ENCODE assay signal across 13 mouse cellular contexts in genomic region chr19:6971644-6972043, GRCm38 (mm10). TPM values are rescaled to one million over a fixed set of nuclear protein-coding genes. Genes with fewer than 3 reads are reported as not detected.
A peak's percentile ranks its signal among the peaks of the same experiment; 100 is the strongest.
DNase-seq lines count a peak whose midpoint lies in the region; ATAC-seq and TF ChIP-seq lines count a peak whose summit lies in the region.
"Had no signal": no experiment of that assay in that cellular context is flagged by ENCODE, and none has a peak within 500 bp of the region (broad histone marks: within the 10 kb centered on the region; RNA-seq: fewer than 3 reads in every experiment).

No protein-coding gene starts in this region.

- H3K9me3 ChIP-seq in heart, embryonic 11.5 days (replicated peaks; ENCODE audit: control insufficient read depth, low read length), result no peaks in the 10 kb centered on the region
- H3K9me3 ChIP-seq in liver, embryonic 12.5 days (replicated peaks), result no peaks in the 10 kb centered on the region
- H3K9me3 ChIP-seq in ES-E14 (ENCODE audit: control insufficient read depth, insufficient read depth, low read depth, low read length), result no peaks in the 10 kb centered on the region
- H3K9me3 ChIP-seq in liver, embryonic 13.5 days (replicated peaks), result no peaks in the 10 kb centered on the region

- DNase-seq in heart, postnatal 36 days, result no peak
- no peak for DNase-seq in liver
- DNase-seq in ES-E14 (ENCODE audit: low read depth, low spot score), result no peak
- DNase-seq in liver, embryonic 13.5 days, result no peak
- DNase-seq in kidney, adult 18-20 months, result no peak
- DNase-seq in lung, adult 2 months, result no peak
- DNase-seq: heart, adult 18-20 months; kidney, postnatal 4 days; thymus, adult 2 months had no signal

- H3K4me1 ChIP-seq in heart, embryonic 11.5 days (ENCODE audit: control insufficient read depth, insufficient read depth, low read length), result peaks cover 43% of the 10 kb centered on the region
- peaks cover 82% of the 10 kb centered on the region for H3K4me1 ChIP-seq in liver, embryonic 12.5 days
- peaks cover 11 to 37% of the 10 kb centered on the region in 2 experiments; a peak in 3 of 4 replicates for H3K4me1 ChIP-seq in ES-E14 (ENCODE audit: control insufficient read depth in 2 of 2, insufficient read depth in 2 of 2, low read length in 2 of 2, poor library complexity in 1 of 2)
- H3K4me1 ChIP-seq in liver, embryonic 13.5 days (replicated peaks), result peaks cover 87% of the 10 kb centered on the region
- H3K4me1 ChIP-seq in lung, adult 2 months (ENCODE audit: control insufficient read depth, insufficient read depth, low read length), result peaks cover 24% of the 10 kb centered on the region

- ATAC-seq in heart, embryonic 11.5 days (replicated peaks; ENCODE audit: insufficient number of reproducible peaks, low FRiP score, low TSS enrichment), result no peak
- ATAC-seq in liver, embryonic 12.5 days, result no peak
- ATAC-seq in liver, embryonic 13.5 days (ENCODE audit: low read depth), result no peak
- ATAC-seq: activated CD4-positive, CD25-positive, alpha-beta regulatory T cell, adult 4 months; forebrain, embryonic 16.5 days had no signal

- no peak for TF ChIP-seq CTCF in lung, adult 2 months (IDR thresholded peaks at IDR 0.05; ENCODE audit: insufficient read depth, low read length)

- H3K27ac ChIP-seq in heart, embryonic 11.5 days (ENCODE audit: low read depth, low read length), result peak overlapping the region; percentile 42; the same call in 1 of the 2 replicates
- H3K27ac ChIP-seq in liver, embryonic 12.5 days, result 0 out of 2 replicates have a peak overlapping the region, but pooled peaks have one; percentile 46
- H3K27ac ChIP-seq in ES-E14 (ENCODE audit: insufficient read depth, low read depth, low read length, poor library complexity, severe bottlenecking), result peak overlapping the region; percentile 59; the same call in 1 of the 2 replicates
- peak overlapping the region; percentile 23; the same call in 1 of the 2 replicates for H3K27ac ChIP-seq in liver, embryonic 13.5 days

- H3K4me3 ChIP-seq in heart, embryonic 11.5 days (ENCODE audit: low read depth, low read length), result no peak overlapping the region
- H3K4me3 ChIP-seq in liver, embryonic 12.5 days, result no peak overlapping the region
- no peak overlapping the region for H3K4me3 ChIP-seq in ES-E14 (ENCODE audit: insufficient read depth in 1 of 2, low read depth in 1 of 2, low read length in 2 of 2, poor library complexity in 1 of 2, severe bottlenecking in 1 of 2)
- no peak overlapping the region for H3K4me3 ChIP-seq in liver, embryonic 13.5 days (replicated peaks)
- no peak overlapping the region for H3K4me3 ChIP-seq in lung, adult 2 months (replicated peaks; ENCODE audit: extremely low read depth, low read depth, low read length)

- 0 out of 2 replicates have a peak overlapping the region, but pooled peaks have one; percentile 23 for H3K9ac ChIP-seq in heart, embryonic 11.5 days (ENCODE audit: low read depth, low read length)
- no peak overlapping the region for H3K9ac ChIP-seq in liver, embryonic 12.5 days
- H3K9ac ChIP-seq in ES-E14 (ENCODE audit: insufficient read depth, low read depth, low read length, poor library complexity, severe bottlenecking), result peak overlapping the region; percentile 2; the same call in 1 of the 2 replicates
- no peak overlapping the region for H3K9ac ChIP-seq in liver, embryonic 13.5 days

- in situ Hi-C loops in ES-E14 (cut with MboI; ENCODE audit: low sequenced_read_pairs in 2 of 2, unreplicated experiment in 2 of 2), result no loop called here

- no peaks in the 10 kb centered on the region for H3K27me3 ChIP-seq in heart, embryonic 11.5 days (ENCODE audit: control insufficient read depth, insufficient read depth, low read length)
- H3K27me3 ChIP-seq in liver, embryonic 12.5 days (replicated peaks), result peaks cover 8% of the 10 kb centered on the region; the same call in 1 of the 2 replicates
- H3K27me3 ChIP-seq in liver, embryonic 13.5 days, result peaks cover 7% of the 10 kb centered on the region; the same call in 1 of the 2 replicates

- H3K4me2 ChIP-seq in heart, embryonic 11.5 days, result no peak overlapping the region
- H3K4me2 ChIP-seq in liver, embryonic 12.5 days, result no peak overlapping the region
- H3K4me2 ChIP-seq in liver, embryonic 13.5 days, result no peak overlapping the region

- TF ChIP-seq POLR2A in lung, adult 2 months (IDR thresholded peaks at IDR 0.05; ENCODE audit: borderline replicate concordance, extremely low read depth, low read depth, low read length), result no peak

- H3K36me3 ChIP-seq in heart, embryonic 11.5 days (ENCODE audit: control insufficient read depth, insufficient read depth, low read length), result no peaks in the 10 kb centered on the region
- H3K36me3 ChIP-seq in liver, embryonic 12.5 days, result peaks cover 6% of the 10 kb centered on the region
- H3K36me3 ChIP-seq in ES-E14 (ENCODE audit: control insufficient read depth, insufficient read depth, low read length, poor library complexity, severe bottlenecking), result peaks cover 6% of the 10 kb centered on the region; the same call in 1 of the 2 replicates
- peaks cover 4% of the 10 kb centered on the region; the same call in 1 of the 2 replicates for H3K36me3 ChIP-seq in liver, embryonic 13.5 days

- WGBS in heart, embryonic 11.5 days (ENCODE audit: insufficient replicate concordance), result 27% methylated on average over 6 of the region's 6 CpGs
- WGBS in liver, embryonic 12.5 days (ENCODE audit: insufficient replicate concordance), result 51% methylated on average over 6 of the region's 6 CpGs
- WGBS in liver, embryonic 13.5 days (ENCODE audit: insufficient replicate concordance), result 55% methylated on average over 6 of the region's 6 CpGs
- WGBS in lung, adult 2 months, result 41% methylated on average over 6 of the region's 6 CpGs

- intact Hi-C loops in heart, postnatal 36 days (cut with DNase I), result no loop called here

TF ChIP-seq in ES-E14, 5 proteins besides CTCF, POLR2A, EP300 and RAD21:
- TF ChIP-seq ZNF384 (IDR thresholded peaks at IDR 0.05; ENCODE audit: low read depth, low read length) (no peak), MAFK (IDR thresholded peaks at IDR 0.05; ENCODE audit: insufficient read depth, low read depth, low read length) (no peak), HCFC1 (IDR thresholded peaks at IDR 0.05; ENCODE audit: borderline replicate concordance, insufficient read depth, low read length) (no peak), CHD2 (IDR thresholded peaks at IDR 0.05; ENCODE audit: low read depth, low read length) (no peak), ZC3H11A (IDR thresholded peaks at IDR 0.05; ENCODE audit: borderline replicate concordance, low read depth, low read length) (no peak)

RNA-seq across cellular contexts. Expression of gene Ppp1r14b, which starts 3.1 kb away (rescaled TPM):
- polyA plus RNA-seq in heart, embryonic 11.5 days (2014; fragmentation: Nextera tagmentation; extraction: Ambion mirVana), result 162 and 177 TPM in 2 replicates
- 10 to 100 TPM; 77.3 to 95.8 TPM for total RNA-seq in heart, postnatal 36 days (2021)
- polyA plus RNA-seq in liver, embryonic 12.5 days (2016; fragmentation: Nextera tagmentation; extraction: Ambion mirVana), result 153 and 155 TPM in 2 replicates
- total RNA-seq in ES-E14 (2012; rRNA removed), result 365 and 385 TPM in 2 replicates
- polyA plus RNA-seq in liver, embryonic 13.5 days (2015; fragmentation: Nextera tagmentation; extraction: Ambion mirVana), result 73.6 and 81.7 TPM in 2 replicates
- 47.1 and 53.6 TPM in 2 replicates for polyA plus RNA-seq in lung, adult 2 months (2012; rRNA removed)

RNA-seq across cellular contexts. Expression of gene Plcb3, which starts 4.6 kb away (rescaled TPM):
- 17.2 and 20.1 TPM in 2 replicates for polyA plus RNA-seq in heart, embryonic 11.5 days (2014; fragmentation: Nextera tagmentation; extraction: Ambion mirVana)
- total RNA-seq in heart, postnatal 36 days (2021), result 10 to 100 TPM; 17.0 to 18.5 TPM
- polyA plus RNA-seq in liver, embryonic 12.5 days (2016; fragmentation: Nextera tagmentation; extraction: Ambion mirVana), result 13.6 and 14.4 TPM in 2 replicates
- total RNA-seq in ES-E14 (2012; rRNA removed), result 42.3 and 55.1 TPM in 2 replicates
- polyA plus RNA-seq in liver, embryonic 13.5 days (2015; fragmentation: Nextera tagmentation; extraction: Ambion mirVana), result 5.6 and 6.3 TPM in 2 replicates
- polyA plus RNA-seq in lung, adult 2 months (2012; rRNA removed), result 109 and 124 TPM in 2 replicates

RNA-seq across cellular contexts. Expression of gene Fkbp2, which starts 8.7 kb away (rescaled TPM):
- polyA plus RNA-seq in heart, embryonic 11.5 days (2014; fragmentation: Nextera tagmentation; extraction: Ambion mirVana), result 84.5 and 88.4 TPM in 2 replicates
- total RNA-seq in heart, postnatal 36 days (2021), result 10 to 100 TPM; 18.8 to 20.5 TPM
- polyA plus RNA-seq in liver, embryonic 12.5 days (2016; fragmentation: Nextera tagmentation; extraction: Ambion mirVana), result 91.7 and 92.0 TPM in 2 replicates
- total RNA-seq in ES-E14 (2012; rRNA removed), result 51.0 and 64.0 TPM in 2 replicates
- polyA plus RNA-seq in liver, embryonic 13.5 days (2015; fragmentation: Nextera tagmentation; extraction: Ambion mirVana), result 88.0 and 91.6 TPM in 2 replicates
- 42.3 and 51.3 TPM in 2 replicates for polyA plus RNA-seq in lung, adult 2 months (2012; rRNA removed)

RNA-seq across cellular contexts. Expression of gene Vegfb, which starts 15.8 kb away (rescaled TPM):
- polyA plus RNA-seq in heart, embryonic 11.5 days (2014; fragmentation: Nextera tagmentation; extraction: Ambion mirVana), result 76.9 and 79.1 TPM in 2 replicates
- 100 to 1,000 TPM; 438 to 444 TPM for total RNA-seq in heart, postnatal 36 days (2021)
- 23.2 and 23.3 TPM in 2 replicates for polyA plus RNA-seq in liver, embryonic 12.5 days (2016; fragmentation: Nextera tagmentation; extraction: Ambion mirVana)
- 10.0 and 14.3 TPM in 2 replicates for total RNA-seq in ES-E14 (2012; rRNA removed)
- polyA plus RNA-seq in liver, embryonic 13.5 days (2015; fragmentation: Nextera tagmentation; extraction: Ambion mirVana), result 13.7 and 16.0 TPM in 2 replicates
- polyA plus RNA-seq in lung, adult 2 months (2012; rRNA removed), result 30.1 and 35.3 TPM in 2 replicates

RNA-seq across cellular contexts. Expression of gene Dnajc4, which starts 20.7 kb away (rescaled TPM):
- polyA plus RNA-seq in heart, embryonic 11.5 days (2014; fragmentation: Nextera tagmentation; extraction: Ambion mirVana), result 26.3 and 28.5 TPM in 2 replicates
- total RNA-seq in heart, postnatal 36 days (2021), result 10 to 100 TPM; 51.0 to 57.1 TPM
- polyA plus RNA-seq in liver, embryonic 12.5 days (2016; fragmentation: Nextera tagmentation; extraction: Ambion mirVana), result 12.1 and 12.7 TPM in 2 replicates
- total RNA-seq in ES-E14 (2012; rRNA removed), result 14.0 and 22.0 TPM in 2 replicates
- polyA plus RNA-seq in liver, embryonic 13.5 days (2015; fragmentation: Nextera tagmentation; extraction: Ambion mirVana), result 9.8 and 11.8 TPM in 2 replicates
- 36.9 and 38.9 TPM in 2 replicates for polyA plus RNA-seq in lung, adult 2 months (2012; rRNA removed)

Comparison
In these comparisons a context has a peak if more than half of its experiments do, and no peak if none do; other contexts are left out.
1. H3K9ac ChIP-seq: peak in heart, embryonic 11.5 days (single experiment) and ES-E14 (single experiment); none in liver, embryonic 12.5 days (single experiment) and liver, embryonic 13.5 days (single experiment).
2. Peak in every context shown above with its lines, with median percentiles within 50 percentile points of each other: H3K27ac ChIP-seq.